Mouse (Mus musculus) heart, embryonic 15.5 days (tissue): ENCODE data around the gene Gm20683. TPM values are rescaled to one million over a fixed set of nuclear protein-coding genes. Genes with fewer than 3 reads are reported as not detected.

Source experiments
- ATAC-seq: fragments of 200-750 bp; cut with Nextera tagmentation; replicated peaks from 2 replicates; pipeline ENCODE4 v1.8.0; 2017; ENCODE audit warnings: low read depth, moderate TSS enrichment; ENCODE audit not compliant: insufficient number of reproducible peaks, insufficient read depth, low FRiP score
- H3K27ac ChIP-seq: fragments of 300-500 bp; sonication (generic); 2 replicates; pipeline ENCODE4 v1.5.1; 2015; ENCODE audit warnings: mild to moderate bottlenecking, inconsistent platforms
- H3K27me3 ChIP-seq: fragments of 300-500 bp; sonication (generic); 2 replicates; pipeline ENCODE4 v1.6.1; 2015; ENCODE audit warnings: inconsistent platforms
- H3K36me3 ChIP-seq: fragments of 300-500 bp; sonication (generic); 2 replicates; pipeline ENCODE4 v1.6.1; 2015; ENCODE audit warnings: mild to moderate bottlenecking, inconsistent platforms
- H3K4me1 ChIP-seq: fragments of 300-500 bp; sonication (generic); replicated peaks from 2 replicates; pipeline ENCODE4 v1.6.1; 2015; ENCODE audit warnings: inconsistent platforms
- H3K4me2 ChIP-seq: fragments of 300-500 bp; sonication (generic); 2 replicates; pipeline ENCODE4 v1.6.1; 2015; ENCODE audit warnings: inconsistent platforms, mild to moderate bottlenecking, moderate library complexity
- H3K4me3 ChIP-seq: fragments of 300-500 bp; sonication (generic); 2 replicates; pipeline ENCODE4 v1.5.1; 2015; ENCODE audit warnings: mild to moderate bottlenecking, inconsistent platforms
- H3K9ac ChIP-seq: fragments of 300-500 bp; sonication (generic); 2 replicates; pipeline ENCODE4 v1.6.1; 2015; ENCODE audit warnings: mild to moderate bottlenecking, inconsistent platforms
- H3K9me3 ChIP-seq: fragments of 300-500 bp; sonication (generic); replicated peaks from 2 replicates; pipeline ENCODE4 v1.6.1; 2016; ENCODE audit warnings: inconsistent platforms
- WGBS: fragments of 180-500 bp; shearing (Covaris S2); methylation state at CpG from one replicate; pipeline ENCODE4 v1.1.7; 2015; ENCODE audit warnings: mixed read lengths; 5-methylcytosine and 5-hydroxymethylcytosine counted together
- polyA plus RNA-seq: library from polyadenylated mRNA; unstranded; fragments of >200 nt; fragmentation: Nextera tagmentation; extraction: Ambion mirVana; gene quantifications from 2 replicates; pipeline ENCODE4 v1.2.1, GENCODE M21; 2015

Gene Gm20683
- polyA plus RNA-seq = 1.7 and 3.0 TPM in 2 replicates

DNA sequence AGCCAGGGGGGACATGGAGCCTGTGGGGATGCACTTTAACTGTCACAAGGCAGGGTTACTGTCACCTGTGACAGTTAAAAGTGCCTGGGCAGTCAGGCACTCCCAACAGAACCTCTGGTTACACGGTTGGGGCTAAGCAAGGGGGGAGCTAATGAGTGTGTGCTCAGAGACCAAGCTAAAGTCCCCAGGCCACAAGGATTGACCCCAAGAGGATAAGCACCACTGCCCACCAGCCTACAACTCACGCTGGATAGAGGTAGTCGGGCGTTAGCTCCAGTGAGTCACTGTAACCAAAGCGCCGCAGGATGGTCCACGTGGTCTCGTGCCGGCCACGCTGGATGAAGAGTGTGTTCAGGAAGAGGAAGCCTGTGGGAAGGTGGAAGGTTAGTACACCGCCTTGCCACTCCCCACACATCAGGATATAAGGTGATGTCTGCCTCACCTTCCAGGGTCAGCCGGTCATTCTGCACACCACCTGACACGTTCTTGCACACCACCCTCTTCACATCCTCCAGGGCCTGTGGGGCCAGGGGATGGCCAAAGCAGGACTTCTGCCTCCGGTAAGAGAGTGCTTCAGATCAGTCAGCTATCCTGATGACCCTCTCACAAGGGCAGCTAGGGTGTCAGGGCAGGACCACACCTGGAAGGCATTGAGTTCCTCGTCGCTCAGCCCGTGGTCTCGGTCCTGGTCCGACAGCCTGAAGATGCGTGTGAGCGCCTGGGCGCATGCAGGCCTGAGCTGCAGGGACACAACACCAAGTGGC lies at the start of gene Gm20683:
Gene Gm20683, minus strand, starts transcription at position 647 of the 764 bp plus-strand sequence.
- no peaks in the 10 kb centered on the region for H3K9me3 ChIP-seq

DNA sequence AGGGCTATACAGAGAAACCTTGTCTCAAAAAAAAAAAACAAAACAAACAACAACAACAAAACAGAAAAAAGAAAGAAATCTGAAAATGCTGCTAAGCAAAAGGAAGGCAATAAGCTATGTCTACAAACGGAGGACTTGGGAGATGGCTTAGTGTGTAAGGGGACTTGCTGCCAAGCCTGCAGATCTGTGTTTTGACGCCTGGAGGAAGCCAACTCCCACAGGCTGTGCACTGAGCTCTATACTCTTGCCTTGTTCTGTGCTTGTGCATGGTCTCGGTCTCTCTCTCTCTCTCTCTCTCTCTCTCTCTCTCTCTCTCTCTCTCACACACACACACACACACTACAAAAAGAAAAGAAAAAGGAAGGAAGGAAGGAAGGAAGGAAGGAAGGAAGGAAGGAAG lies 47.3 kb upstream of the Gm20683 start:
- no peak for ATAC-seq
- Histone ChIP-seq H3K4me1 (no peaks in the 10 kb centered on the region), H3K4me2 (no peak overlapping the region), H3K9me3 (no peaks in the 10 kb centered on the region), H3K27ac (no peak overlapping the region), H3K4me3 (no peak overlapping the region), H3K36me3 (peaks cover 29% of the 10 kb centered on the region), H3K9ac (no peak overlapping the region), H3K27me3 (no peaks in the 10 kb centered on the region)
- 80% methylated on average over 3 of the region's 3 CpGs for WGBS

More for the DNA sequence above, at the start of gene Gm20683:
- 93% methylated on average over 22 of the region's 22 CpGs for WGBS
- Histone ChIP-seq H3K27ac (no peak within 1 kb of the TSS), H3K9ac (no peak within 1 kb of the TSS), H3K4me1 (peaks cover 50% of the 10 kb centered on the region), H3K4me2 (no peak within 1 kb of the TSS), H3K4me3 (no peak within 1 kb of the TSS), H3K27me3 (no peaks in the 10 kb centered on the region), H3K36me3 (peaks cover 40% of the 10 kb centered on the region)
- ATAC-seq = no peak

DNA sequence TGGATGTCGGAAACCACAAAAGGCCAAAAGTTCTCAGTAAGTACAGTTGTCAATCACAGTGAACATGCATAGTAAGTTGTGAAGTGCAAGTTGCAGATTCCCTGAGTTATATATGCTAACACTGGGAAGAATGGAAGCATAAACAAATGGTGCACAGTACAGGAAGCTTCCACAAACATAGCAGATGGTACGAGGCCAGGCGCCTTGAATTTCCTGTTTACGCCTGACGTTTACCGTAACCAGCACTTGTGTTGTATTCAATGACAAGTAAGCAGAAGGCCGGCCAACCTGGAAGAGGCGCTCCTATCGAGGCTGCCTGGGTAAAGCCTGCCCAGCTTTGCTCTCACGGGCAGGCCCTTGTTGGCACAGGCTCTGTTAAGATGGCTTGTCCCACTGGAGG lies 45.9 kb upstream of the Gm20683 start:
- WGBS = 82% methylated on average over 10 of the region's 10 CpGs
- peaks cover 41% of the 10 kb centered on the region for H3K36me3 ChIP-seq
- H3K4me2 ChIP-seq = no peak overlapping the region
- no peak overlapping the region for H3K9ac ChIP-seq
- H3K9me3 ChIP-seq = no peaks in the 10 kb centered on the region
- no peaks in the 10 kb centered on the region for H3K4me1 ChIP-seq
- no peak for ATAC-seq
- H3K27me3 ChIP-seq = no peaks in the 10 kb centered on the region
- no peak overlapping the region for H3K27ac ChIP-seq
- no peak overlapping the region for H3K4me3 ChIP-seq

DNA sequence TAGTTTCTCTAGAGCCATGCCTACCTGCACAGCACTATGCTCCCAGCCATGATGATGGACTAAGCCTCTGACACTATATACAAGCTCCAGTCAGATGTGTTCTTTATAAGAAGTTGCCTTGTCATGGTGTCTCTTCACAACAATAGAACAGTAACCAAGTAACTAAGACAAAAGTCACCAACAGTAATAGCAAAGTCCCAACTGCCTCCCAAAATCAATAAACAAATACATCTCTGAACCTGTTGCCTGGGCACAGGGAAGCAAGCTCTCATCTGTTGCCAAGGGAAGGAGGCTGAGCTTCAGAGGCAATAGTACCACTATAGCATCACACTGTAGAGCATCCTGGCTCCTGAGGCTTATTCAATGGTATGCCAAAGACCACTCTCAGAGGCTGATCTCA lies 45.2 kb upstream of the Gm20683 start:
- Histone ChIP-seq H3K9me3 (no peaks in the 10 kb centered on the region), H3K4me2 (no peak overlapping the region), H3K4me1 (no peaks in the 10 kb centered on the region), H3K27me3 (no peaks in the 10 kb centered on the region), H3K27ac (no peak overlapping the region), H3K36me3 (peaks cover 45% of the 10 kb centered on the region), H3K9ac (no peak overlapping the region), H3K4me3 (no peak overlapping the region)
- ATAC-seq = no peak

DNA sequence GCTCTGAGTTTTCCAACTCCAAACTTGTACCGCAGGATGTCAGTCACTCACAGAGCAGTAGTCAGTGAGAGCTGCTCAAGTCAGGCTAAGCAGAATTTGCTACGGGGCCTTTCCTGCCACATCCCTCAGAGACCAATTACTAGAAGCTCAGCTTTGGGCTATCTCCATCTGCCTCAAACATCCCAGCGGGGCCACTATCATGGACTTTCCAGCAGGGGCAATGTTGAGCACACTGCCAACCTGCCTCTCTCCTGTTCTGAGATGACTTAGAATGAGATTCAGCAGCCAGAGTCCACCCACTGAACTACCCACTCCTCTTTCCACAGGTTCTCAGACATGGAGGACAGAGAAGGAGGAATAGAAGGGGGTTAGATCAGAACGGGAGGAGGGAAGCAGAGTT lies 44.1 kb upstream of the Gm20683 start:
- Histone ChIP-seq H3K9ac (no peak overlapping the region), H3K4me2 (no peak overlapping the region), H3K27me3 (no peaks in the 10 kb centered on the region), H3K9me3 (no peaks in the 10 kb centered on the region), H3K27ac (no peak overlapping the region), H3K36me3 (peaks cover 45% of the 10 kb centered on the region), H3K4me1 (no peaks in the 10 kb centered on the region), H3K4me3 (no peak overlapping the region)
- ATAC-seq = no peak
- 61% methylated on average over 4 of the region's 4 CpGs for WGBS

DNA sequence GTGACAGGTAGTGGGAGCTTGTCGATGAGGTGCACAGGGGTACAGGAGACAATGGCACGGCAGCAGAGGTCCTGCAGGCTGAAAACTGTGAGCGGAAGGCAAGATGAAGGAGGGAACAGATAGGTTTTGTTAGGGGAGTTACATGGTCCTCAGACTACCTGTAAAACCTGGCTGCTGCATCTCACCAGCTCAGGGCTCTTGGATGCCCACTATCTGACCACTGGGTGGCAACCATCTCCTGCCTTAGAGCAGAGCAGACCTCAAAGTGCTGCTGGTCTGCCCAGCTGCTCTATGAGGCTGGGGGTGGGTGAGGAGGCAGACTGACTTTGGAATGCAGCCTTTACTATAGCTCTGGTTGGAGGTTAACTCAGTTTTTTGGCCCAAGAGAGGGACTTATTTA lies 42.3 kb upstream of the Gm20683 start:
- H3K9me3 ChIP-seq = no peaks in the 10 kb centered on the region
- 87% methylated on average over 3 of the region's 3 CpGs for WGBS
- H3K27me3 ChIP-seq = no peaks in the 10 kb centered on the region
- H3K36me3 ChIP-seq = peaks cover 37% of the 10 kb centered on the region
- no peak overlapping the region for H3K9ac ChIP-seq
- ATAC-seq = no peak
- no peaks in the 10 kb centered on the region for H3K4me1 ChIP-seq
- no peak overlapping the region for H3K27ac ChIP-seq
- no peak overlapping the region for H3K4me2 ChIP-seq
- no peak overlapping the region for H3K4me3 ChIP-seq

DNA sequence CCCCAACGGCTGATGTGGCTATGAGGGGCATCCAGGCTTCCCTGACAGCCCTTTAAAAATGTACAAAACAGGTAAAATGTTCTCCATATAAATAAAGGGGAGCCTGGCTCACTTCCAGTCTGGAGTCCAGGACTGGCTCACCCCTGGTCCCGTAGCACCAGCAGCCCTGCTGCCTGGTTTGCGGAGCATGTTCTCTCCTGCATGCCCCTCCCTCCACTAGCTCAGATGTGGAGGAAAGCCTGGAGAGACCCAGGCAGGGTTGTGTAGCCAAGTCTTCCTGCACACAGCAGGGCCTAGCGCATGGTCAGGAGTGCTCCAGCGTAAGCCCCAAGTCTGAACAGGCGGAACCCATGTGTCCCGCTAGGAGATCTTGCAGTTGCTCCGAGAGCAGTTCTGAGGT lies 41.7 kb upstream of the Gm20683 start:
- H3K36me3 ChIP-seq = peaks cover 34% of the 10 kb centered on the region
- 89% methylated on average over 8 of the region's 8 CpGs for WGBS
- no peak overlapping the region for H3K4me3 ChIP-seq
- ATAC-seq = no peak
- H3K9me3 ChIP-seq = no peaks in the 10 kb centered on the region
- no peaks in the 10 kb centered on the region for H3K4me1 ChIP-seq
- no peak overlapping the region for H3K4me2 ChIP-seq
- H3K27ac ChIP-seq = no peak overlapping the region
- no peak overlapping the region for H3K9ac ChIP-seq
- H3K27me3 ChIP-seq = no peaks in the 10 kb centered on the region

DNA sequence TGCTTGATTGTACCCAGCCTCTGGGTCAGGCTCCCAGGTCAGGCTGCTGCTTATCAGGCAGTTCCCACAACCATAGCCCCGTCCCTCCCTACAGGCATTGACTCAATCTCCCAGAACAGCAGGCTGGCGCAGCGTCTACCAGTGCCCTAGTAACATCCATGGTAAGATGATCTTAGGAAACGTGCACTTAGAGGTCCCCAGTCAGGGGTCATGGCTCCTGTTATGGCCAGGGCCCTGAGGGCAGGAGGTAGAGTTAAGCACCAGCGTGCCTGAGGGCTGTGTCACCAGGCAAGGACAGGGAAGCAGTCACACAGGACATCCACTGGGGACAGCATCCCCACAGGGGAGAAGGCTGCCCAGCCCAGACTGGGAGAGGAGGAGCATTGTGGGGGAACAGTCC lies 40.7 kb upstream of the Gm20683 start:
- H3K4me3 ChIP-seq = no peak overlapping the region
- peaks cover 27% of the 10 kb centered on the region for H3K36me3 ChIP-seq
- H3K4me1 ChIP-seq = no peaks in the 10 kb centered on the region
- H3K27me3 ChIP-seq = no peaks in the 10 kb centered on the region
- no peaks in the 10 kb centered on the region for H3K9me3 ChIP-seq
- ATAC-seq = no peak
- no peak overlapping the region for H3K27ac ChIP-seq
- H3K9ac ChIP-seq = no peak overlapping the region
- no peak overlapping the region for H3K4me2 ChIP-seq
- WGBS = 44% methylated on average over 5 of the region's 5 CpGs

DNA sequence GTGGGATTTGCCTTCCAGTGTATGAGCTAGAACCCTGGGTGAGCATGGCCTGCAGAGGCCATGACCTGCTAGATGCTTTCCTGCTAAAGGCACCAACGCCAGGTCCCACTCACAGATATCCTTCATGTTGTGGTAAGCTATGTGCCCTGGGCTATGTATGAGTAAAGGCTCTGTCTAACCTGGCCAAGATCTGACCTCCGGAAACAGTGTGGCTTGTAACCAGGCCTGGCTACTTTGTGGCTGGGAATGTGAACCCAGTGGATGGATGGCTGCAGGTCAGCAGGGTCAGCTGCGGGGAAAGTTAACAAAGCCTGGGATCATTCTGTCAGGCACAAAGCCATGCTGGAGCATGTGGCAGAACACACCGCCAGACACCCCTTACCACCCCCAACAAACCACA lies 40.1 kb upstream of the Gm20683 start:
- Histone ChIP-seq H3K27me3 (no peaks in the 10 kb centered on the region), H3K27ac (no peak overlapping the region), H3K4me2 (no peak overlapping the region), H3K4me1 (peaks cover 4% of the 10 kb centered on the region), H3K9ac (no peak overlapping the region), H3K36me3 (peaks cover 27% of the 10 kb centered on the region), H3K9me3 (no peaks in the 10 kb centered on the region), H3K4me3 (no peak overlapping the region)
- no peak for ATAC-seq
- WGBS = 57% methylated on average over 4 of the region's 4 CpGs

DNA sequence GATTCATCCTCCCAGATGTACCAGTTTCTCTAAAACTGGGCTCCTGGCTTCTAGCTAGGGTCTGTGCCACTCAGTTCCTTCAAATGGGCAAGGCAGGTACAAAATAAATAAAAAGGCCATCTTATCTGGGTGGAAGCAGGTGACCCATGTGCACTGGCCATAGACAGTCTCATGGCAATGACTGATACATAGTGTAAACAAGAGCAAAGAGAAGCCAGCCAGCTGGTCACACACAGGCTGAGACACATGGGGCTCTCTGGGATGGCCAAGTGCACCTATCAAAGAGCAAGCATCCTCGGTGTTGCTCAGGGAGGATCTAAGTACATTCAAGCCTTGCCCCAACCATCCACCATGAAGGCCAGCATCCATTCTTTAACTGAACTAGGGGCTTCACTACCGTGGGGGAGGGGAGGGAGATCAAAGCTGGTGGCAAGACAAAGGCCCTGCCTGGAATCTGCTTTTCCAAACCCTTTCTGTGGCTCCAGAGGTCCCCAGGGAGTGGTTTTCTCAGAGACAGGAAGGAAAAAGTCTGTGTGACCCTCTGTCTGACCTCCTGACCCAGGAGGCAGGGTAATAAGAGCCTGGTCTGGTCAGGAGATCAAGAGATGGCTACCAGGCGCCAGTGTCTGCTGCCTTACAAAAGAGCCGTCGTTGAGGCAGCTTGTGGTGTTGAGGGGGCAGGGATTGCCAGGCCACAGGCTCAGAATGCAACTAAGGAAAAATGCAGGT lies 39.5 kb upstream of the Gm20683 start:
- Histone ChIP-seq H3K9me3 (no peaks in the 10 kb centered on the region), H3K4me2 (no peak overlapping the region), H3K36me3 (peaks cover 27% of the 10 kb centered on the region), H3K27me3 (no peaks in the 10 kb centered on the region), H3K27ac (no peak overlapping the region), H3K4me1 (peaks cover 9% of the 10 kb centered on the region), H3K4me3 (no peak overlapping the region), H3K9ac (no peak overlapping the region)
- WGBS = 37% methylated on average over 5 of the region's 5 CpGs
- no peak for ATAC-seq

DNA sequence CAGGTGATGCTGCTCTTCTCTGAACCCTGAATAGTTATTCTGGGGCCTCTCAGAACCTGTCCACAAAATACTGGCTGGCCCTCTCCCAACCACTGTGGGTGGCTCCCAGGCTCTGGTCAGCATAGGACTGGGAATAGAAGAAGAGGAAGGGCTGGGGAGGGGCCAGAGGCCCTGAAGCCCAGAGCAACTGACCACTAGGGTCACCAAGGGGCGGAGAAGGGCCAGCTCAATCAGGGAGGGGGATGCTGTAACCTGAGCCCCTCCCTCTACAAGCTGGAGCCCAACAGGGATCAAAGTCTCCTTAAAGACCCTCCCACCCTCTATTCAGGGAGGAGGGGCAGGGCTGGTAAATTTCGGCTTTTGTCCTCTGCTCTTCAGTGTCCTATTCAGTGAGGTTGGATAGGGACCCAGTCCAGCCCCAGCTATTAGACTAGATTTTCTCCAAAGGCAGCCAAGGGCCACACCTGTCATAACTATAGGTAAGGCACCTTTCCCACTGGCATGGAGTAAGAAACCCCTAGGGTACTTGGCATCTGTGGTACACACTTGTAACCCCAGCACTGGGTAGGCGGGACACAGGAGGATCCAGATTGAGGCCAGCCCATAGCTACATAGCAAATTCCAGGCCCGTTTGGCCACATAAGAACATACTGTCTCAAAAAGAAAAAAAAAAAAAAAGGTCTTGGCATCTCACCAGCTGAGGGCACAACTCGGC lies 38.8 kb upstream of the Gm20683 start, which contains the start of gene Wfikkn1:
Gene Wfikkn1, minus strand, starts transcription at position 663 of the 715 bp plus-strand sequence.
- Histone ChIP-seq H3K9ac (no peak within 1 kb of the TSS), H3K27ac (no peak within 1 kb of the TSS), H3K4me1 (peaks cover 15% of the 10 kb centered on the region), H3K4me3 (no peak within 1 kb of the TSS), H3K27me3 (no peaks in the 10 kb centered on the region), H3K36me3 (peaks cover 27% of the 10 kb centered on the region), H3K4me2 (no peak within 1 kb of the TSS), H3K9me3 (no peaks in the 10 kb centered on the region)
- WGBS = 53% methylated on average over 5 of the region's 5 CpGs
- no peak for ATAC-seq
